Mouse (Mus musculus) midbrain, embryonic 15.5 days (tissue): ENCODE measurements around the gene Uqcrq. TPM values are rescaled to one million over a fixed set of nuclear protein-coding genes. Genes with fewer than 3 reads are reported as not detected.

Experiments
- ATAC-seq: fragments of 200-750 bp; cut with Nextera tagmentation; replicated peaks from 2 replicates; pipeline ENCODE4 v1.8.0; 2017; ENCODE audit warnings: moderate TSS enrichment
- H3K27ac ChIP-seq: fragments of 300-500 bp; sonication (generic); 2 replicates; pipeline ENCODE4 v1.5.1; 2015; ENCODE audit warnings: mild to moderate bottlenecking, inconsistent platforms
- H3K27me3 ChIP-seq: fragments of 300-500 bp; sonication (generic); replicated peaks from 2 replicates; pipeline ENCODE4 v1.6.1; 2015; ENCODE audit warnings: inconsistent platforms
- H3K36me3 ChIP-seq: fragments of 300-500 bp; sonication (generic); replicated peaks from 2 replicates; pipeline ENCODE4 v1.6.1; 2015; ENCODE audit warnings: inconsistent platforms
- H3K4me1 ChIP-seq: fragments of 300-500 bp; sonication (generic); 2 replicates; pipeline ENCODE4 v1.6.1; 2015; ENCODE audit warnings: inconsistent platforms
- H3K4me2 ChIP-seq: fragments of 300-500 bp; sonication (generic); 2 replicates; pipeline ENCODE4 v1.6.1; 2015; ENCODE audit warnings: inconsistent platforms, mild to moderate bottlenecking, moderate library complexity
- H3K4me3 ChIP-seq: fragments of 300-500 bp; sonication (generic); 2 replicates; pipeline ENCODE4 v1.5.1; 2015; ENCODE audit warnings: mild to moderate bottlenecking, inconsistent platforms
- H3K9ac ChIP-seq: fragments of 300-500 bp; sonication (generic); 2 replicates; pipeline ENCODE4 v1.6.1; 2015; ENCODE audit warnings: mild to moderate bottlenecking, inconsistent platforms
- H3K9me3 ChIP-seq: fragments of 300-500 bp; sonication (generic); 2 replicates; pipeline ENCODE4 v1.6.1; 2016; ENCODE audit warnings: inconsistent platforms
- WGBS: fragments of 180-500 bp; shearing (Covaris S2); methylation state at CpG from one replicate; pipeline ENCODE4 v1.1.7; 2015; ENCODE audit warnings: mixed read lengths; 5-methylcytosine and 5-hydroxymethylcytosine counted together
- polyA plus RNA-seq: library from polyadenylated mRNA; unstranded; fragments of >200 nt; fragmentation: Nextera tagmentation; extraction: Ambion mirVana; gene quantifications from 2 replicates; pipeline ENCODE4 v1.2.1, GENCODE M21; 2015

The Uqcrq gene
- 645 and 649 TPM in 2 replicates for polyA plus RNA-seq

DNA sequence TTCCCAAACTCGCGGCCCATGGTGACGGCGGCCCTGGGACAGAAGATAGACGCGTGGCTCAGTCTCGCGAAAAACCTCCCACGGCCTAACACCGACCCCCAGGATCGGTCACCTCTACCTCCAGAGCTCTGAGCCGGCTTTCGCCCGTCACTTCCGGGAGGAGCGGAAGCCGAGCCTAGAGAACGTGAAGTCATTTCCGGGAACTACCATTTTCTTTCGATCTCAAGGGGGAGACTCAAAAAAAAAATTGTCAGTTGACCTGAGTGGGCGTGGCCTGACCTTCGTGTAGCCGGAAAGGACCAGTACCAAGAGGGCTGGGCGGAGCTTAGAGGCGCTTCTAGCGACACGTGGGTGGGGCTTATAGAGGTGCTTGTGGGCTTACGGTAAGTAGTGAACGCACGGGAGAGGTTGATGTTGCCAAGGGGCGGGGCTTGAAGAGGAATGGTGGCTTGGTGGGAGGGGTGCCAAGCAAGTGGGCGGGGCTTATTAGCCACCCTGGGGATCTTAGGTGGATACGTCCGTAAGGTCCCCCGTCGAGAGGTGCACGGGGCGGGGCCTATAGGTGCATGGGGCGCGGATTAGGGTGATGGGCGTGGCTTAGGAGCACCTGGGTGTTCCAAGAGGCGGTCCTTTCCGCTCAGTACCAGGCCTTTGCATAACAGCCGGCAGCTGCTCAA lies at the start of gene Uqcrq, which contains the start of gene Gdf9:
Gene Uqcrq (minus strand): TSS at position 162 of the 677 bp plus-strand sequence.
Gene Gdf9 (plus strand): TSS at position 354 of the 677 bp plus-strand sequence.
- under 1% methylated on average over 44 of the region's 44 CpGs for WGBS
- Histone ChIP-seq H3K27ac (peak within 1 kb of the TSS; percentile 82), H3K36me3 (peaks cover 9% of the 10 kb centered on the region; the same call in 1 of the 2 replicates), H3K4me1 (peaks cover 15% of the 10 kb centered on the region), H3K9me3 (no peaks in the 10 kb centered on the region), H3K27me3 (no peaks in the 10 kb centered on the region), H3K9ac (peak within 1 kb of the TSS; percentile 74), H3K4me2 (peak within 1 kb of the TSS; percentile 77), H3K4me3 (peak within 1 kb of the TSS; percentile 65)
- ATAC-seq: peak; percentile 96

DNA sequence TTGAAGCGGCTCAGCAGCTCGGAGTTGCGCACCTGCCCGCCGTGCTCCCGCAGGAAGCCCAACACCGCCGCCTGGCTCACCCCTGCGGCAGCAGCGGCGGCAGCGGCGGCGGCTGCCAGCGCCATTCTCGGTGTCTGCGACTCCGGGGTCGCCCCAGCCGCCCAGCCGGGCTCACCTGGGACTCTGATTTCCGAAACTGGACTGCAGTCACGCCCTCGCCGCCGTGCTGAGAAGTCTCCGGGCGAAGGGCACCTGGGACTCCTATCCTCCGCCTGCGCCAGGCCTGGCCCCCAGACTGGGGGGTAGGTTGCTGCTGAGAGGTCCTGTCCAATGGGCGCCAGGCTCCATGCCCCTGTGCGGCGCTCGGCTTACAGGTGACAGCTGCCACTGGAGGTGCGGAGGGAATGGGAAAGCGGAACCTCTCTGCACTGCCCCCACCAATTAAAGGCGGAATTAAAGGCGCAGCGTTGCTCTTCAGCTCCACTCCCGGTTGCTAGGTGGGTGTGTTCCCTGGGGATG lies 49.2 kb upstream of the Uqcrq start, which contains the start of the genes Gm9945 and Sowaha:
Gene Gm9945 (plus strand): TSS at position 384 of the 519 bp plus-strand sequence.
Gene Sowaha (minus strand): TSS at position 492 of the 519 bp plus-strand sequence.
- Histone ChIP-seq H3K4me2 (peak within 1 kb of the TSS; percentile 88), H3K27me3 (peaks cover 49% of the 10 kb centered on the region), H3K4me3 (peak within 1 kb of the TSS; percentile 53), H3K9me3 (no peaks in the 10 kb centered on the region), H3K36me3 (no peaks in the 10 kb centered on the region), H3K9ac (peak within 1 kb of the TSS; percentile 41), H3K4me1 (peaks cover 33% of the 10 kb centered on the region), H3K27ac (no peak within 1 kb of the TSS)
- ATAC-seq: peak; percentile 66
- WGBS: 3% methylated on average over 40 of the region's 40 CpGs

DNA sequence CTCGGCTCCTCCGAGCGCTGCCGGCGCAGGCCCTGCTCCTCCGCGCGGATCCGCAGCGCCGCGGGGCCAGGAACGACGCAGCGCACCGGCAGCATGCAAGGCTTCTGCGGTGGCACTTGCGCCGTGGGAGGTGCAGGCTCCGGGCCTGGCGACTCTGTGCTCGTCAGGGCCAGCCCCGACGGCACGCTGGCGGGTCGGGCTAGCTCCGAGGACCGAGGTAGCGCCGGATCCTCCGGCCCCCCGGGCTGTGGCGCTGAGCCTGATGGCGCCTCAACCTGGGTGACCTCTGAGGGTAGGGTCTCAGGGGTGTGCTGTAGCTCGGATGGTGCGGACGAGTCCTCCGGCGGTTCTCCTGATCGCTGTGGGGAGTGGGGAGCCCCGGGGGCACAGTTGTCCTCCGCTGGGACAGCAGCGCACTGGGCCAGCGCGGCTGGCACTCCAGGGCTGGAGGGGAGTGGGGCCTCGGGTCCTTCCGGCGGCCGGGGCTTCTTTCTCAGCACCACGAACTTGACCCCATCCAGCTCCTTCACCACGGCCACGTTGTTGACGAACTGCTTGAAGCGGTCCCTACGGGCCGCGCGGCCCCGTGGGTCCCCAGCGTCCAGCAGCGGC lies 48.6 kb upstream of the Uqcrq start:
- H3K27ac ChIP-seq: no peak overlapping the region
- H3K27me3 ChIP-seq: peaks cover 49% of the 10 kb centered on the region
- H3K4me2 ChIP-seq: peak overlapping the region; percentile 88
- H3K9me3 ChIP-seq: no peaks in the 10 kb centered on the region
- H3K4me1 ChIP-seq: peaks cover 33% of the 10 kb centered on the region
- WGBS: 2% methylated on average over 62 of the region's 62 CpGs
- peak; percentile 17 for ATAC-seq
- peak overlapping the region; percentile 53 for H3K4me3 ChIP-seq
- H3K36me3 ChIP-seq: no peaks in the 10 kb centered on the region
- H3K9ac ChIP-seq: peak overlapping the region; percentile 41

DNA sequence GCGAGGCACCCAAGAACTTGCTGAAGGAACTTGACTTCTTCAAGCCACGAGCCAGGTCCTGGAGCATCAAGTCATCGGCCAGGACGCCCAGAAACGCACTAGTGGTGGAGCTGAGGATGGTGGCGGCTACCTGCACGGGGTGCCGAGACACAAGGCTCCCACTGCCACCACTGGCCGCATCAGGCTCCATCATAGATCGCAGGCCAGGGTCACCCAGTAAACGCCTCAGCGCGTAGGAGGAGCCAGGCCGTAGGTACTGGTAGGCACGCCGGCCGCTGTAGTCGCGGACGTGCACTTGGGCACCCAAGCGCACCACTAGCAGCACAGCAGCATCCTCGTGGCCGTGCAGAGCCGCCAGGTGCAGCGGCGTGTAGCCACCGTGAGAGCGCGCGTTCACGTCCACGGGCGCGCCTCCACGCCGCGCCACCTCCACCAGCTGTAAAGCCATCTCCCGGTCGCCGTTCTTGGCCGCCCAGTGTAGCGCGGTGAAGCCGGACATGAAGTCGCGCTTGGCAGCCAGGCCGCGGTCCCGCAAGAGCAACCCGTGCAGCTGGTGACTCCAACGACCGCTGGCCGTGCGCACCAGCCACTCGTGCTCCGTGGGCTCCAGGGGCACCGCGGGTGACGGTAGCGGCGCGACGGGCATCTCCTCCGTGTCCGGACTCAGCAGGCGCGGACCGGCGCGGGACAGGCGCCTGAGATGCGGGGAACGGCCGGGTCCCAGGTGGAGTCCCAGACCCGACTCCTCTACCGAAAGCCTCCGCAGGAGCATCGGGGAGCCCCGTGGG lies 47.9 kb upstream of the Uqcrq start:
- Histone ChIP-seq H3K4me2 (peak overlapping the region; percentile 88), H3K4me1 (peaks cover 33% of the 10 kb centered on the region), H3K9me3 (no peaks in the 10 kb centered on the region), H3K36me3 (no peaks in the 10 kb centered on the region), H3K9ac (peak overlapping the region; percentile 41; the same call in 1 of the 2 replicates), H3K27me3 (peaks cover 46% of the 10 kb centered on the region), H3K4me3 (peak overlapping the region; percentile 53), H3K27ac (no peak overlapping the region)
- WGBS: 7% methylated on average over 76 of the region's 79 CpGs
- peak; percentile 35; the same call in 1 of the 2 replicates for ATAC-seq

DNA sequence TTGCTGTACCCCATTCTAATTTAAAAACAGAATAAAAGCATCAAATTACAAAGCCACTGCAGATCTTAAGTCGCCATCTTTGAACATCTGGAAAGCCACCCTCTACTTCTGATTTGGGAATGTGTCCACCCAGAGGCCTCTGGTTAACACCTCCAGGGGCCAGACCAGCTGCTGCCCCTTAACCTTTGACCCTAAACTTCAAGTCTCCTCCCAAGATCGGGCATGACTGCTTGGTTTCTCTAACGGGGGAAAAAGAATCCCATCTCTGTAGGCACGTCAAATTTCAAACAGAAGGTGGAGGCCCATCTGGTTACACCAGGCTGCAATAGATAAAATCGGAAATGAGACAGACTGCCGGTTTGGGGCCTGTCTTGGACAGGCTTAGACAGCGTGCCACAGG lies 47.2 kb upstream of the Uqcrq start:
- Histone ChIP-seq H3K9me3 (no peaks in the 10 kb centered on the region), H3K4me2 (no peak overlapping the region), H3K27me3 (peaks cover 42% of the 10 kb centered on the region), H3K4me1 (peaks cover 33% of the 10 kb centered on the region), H3K36me3 (no peaks in the 10 kb centered on the region), H3K27ac (no peak overlapping the region), H3K9ac (no peak overlapping the region), H3K4me3 (no peak overlapping the region)
- 44% methylated on average over 7 of the region's 7 CpGs for WGBS
- no peak for ATAC-seq

DNA sequence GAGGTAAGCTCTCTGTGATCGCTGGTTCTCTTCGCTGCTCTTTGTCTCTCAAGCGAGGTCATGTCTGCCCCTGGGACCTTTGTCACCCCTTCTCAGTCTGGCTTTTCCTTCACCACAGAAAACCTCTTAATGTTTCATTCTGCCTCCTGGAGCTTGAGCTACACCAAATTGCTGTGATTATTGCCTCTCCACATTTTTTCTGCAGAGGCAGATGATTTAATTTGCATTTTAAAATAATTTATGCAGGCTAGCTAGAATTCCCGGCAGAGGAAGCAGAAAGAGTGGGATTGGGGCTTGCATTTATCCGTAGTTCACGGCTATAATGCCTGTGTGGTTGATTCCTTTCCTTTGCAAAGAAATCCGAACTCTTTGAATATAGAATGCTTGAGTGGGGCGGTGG lies 45.0 kb upstream of the Uqcrq start:
- Histone ChIP-seq H3K9ac (no peak overlapping the region; the same call in 1 of the 2 replicates), H3K36me3 (no peaks in the 10 kb centered on the region), H3K4me1 (peaks cover 37% of the 10 kb centered on the region), H3K27ac (peak overlapping the region; percentile 78), H3K9me3 (no peaks in the 10 kb centered on the region), H3K4me3 (peak overlapping the region; percentile 25), H3K27me3 (peaks cover 35% of the 10 kb centered on the region), H3K4me2 (peak overlapping the region; percentile 42)
- 7% methylated on average over 8 of the region's 8 CpGs for WGBS
- no peak for ATAC-seq

DNA sequence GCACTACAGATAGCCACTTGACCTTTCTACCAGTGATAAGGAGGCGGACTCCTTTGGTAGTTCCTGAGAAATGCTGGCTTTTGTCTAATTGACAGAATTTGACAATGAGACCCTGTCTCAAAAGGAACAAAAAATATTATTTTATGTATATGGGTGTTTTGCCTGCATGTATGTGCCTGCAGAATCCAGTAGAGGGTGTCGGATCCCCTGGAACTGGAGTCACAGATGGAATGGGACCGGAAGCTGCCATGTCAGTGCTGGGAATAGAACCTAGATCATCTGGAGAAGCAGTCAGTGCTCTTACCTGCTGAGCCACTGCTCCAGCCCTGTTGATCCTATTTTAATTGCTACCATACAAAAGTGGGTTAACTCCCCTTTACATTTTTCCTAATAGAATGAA lies 42.1 kb upstream of the Uqcrq start:
- Histone ChIP-seq H3K9me3 (no peaks in the 10 kb centered on the region), H3K27me3 (peaks cover 23% of the 10 kb centered on the region), H3K4me3 (no peak overlapping the region), H3K27ac (no peak overlapping the region), H3K4me2 (no peak overlapping the region), H3K4me1 (peaks cover 31% of the 10 kb centered on the region), H3K9ac (no peak overlapping the region), H3K36me3 (no peaks in the 10 kb centered on the region)
- 76% methylated on average over 3 of the region's 3 CpGs for WGBS
- no peak for ATAC-seq

DNA sequence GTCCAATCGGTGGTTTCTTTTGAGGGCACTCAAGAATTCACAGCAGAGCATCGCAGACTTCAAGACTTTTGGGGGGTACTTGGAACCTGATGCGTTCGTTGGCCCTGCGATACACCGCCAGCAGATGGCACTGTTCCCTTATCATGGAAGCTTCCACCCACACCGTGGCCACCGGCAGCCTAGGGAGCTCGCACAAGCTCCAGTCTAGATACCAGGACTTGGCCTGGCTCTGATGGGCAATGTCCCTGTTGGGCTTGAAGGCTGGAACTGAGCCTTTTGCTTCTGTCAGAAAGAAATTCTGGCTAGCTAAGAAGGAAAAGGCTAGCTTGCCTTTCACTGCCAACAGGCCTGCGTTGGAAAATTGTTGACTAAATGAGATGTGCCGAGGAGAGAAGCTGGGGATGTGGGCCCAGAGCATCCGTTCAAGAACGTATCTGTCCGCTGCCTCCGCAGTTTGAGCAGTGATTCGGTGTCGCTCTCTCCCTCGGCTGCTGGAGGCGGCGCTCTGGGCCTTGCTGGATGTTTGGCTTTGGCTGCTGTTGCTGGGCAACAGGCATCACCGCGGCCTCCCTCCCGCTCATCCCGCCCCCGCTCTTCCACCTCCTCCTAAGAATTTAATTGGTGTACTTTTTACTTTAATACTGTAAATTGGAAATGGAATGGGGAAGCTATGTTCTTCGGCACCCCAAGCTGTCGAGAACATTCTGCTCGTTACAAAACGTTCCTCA lies 39.5 kb upstream of the Uqcrq start, which contains the start of gene Gm9837:
Gene Gm9837 (minus strand): TSS at position 512 of the 728 bp plus-strand sequence.
- Histone ChIP-seq H3K27me3 (peaks cover 45% of the 10 kb centered on the region), H3K4me1 (peaks cover 28% of the 10 kb centered on the region), H3K4me2 (peak within 1 kb of the TSS; percentile 54), H3K4me3 (peak within 1 kb of the TSS; percentile 24), H3K27ac (peak within 1 kb of the TSS; percentile 61), H3K9ac (no peak within 1 kb of the TSS; the same call in 1 of the 2 replicates), H3K36me3 (no peaks in the 10 kb centered on the region), H3K9me3 (no peaks in the 10 kb centered on the region)
- 1% methylated on average over 29 of the region's 29 CpGs for WGBS
- peak; percentile 77 for ATAC-seq

DNA sequence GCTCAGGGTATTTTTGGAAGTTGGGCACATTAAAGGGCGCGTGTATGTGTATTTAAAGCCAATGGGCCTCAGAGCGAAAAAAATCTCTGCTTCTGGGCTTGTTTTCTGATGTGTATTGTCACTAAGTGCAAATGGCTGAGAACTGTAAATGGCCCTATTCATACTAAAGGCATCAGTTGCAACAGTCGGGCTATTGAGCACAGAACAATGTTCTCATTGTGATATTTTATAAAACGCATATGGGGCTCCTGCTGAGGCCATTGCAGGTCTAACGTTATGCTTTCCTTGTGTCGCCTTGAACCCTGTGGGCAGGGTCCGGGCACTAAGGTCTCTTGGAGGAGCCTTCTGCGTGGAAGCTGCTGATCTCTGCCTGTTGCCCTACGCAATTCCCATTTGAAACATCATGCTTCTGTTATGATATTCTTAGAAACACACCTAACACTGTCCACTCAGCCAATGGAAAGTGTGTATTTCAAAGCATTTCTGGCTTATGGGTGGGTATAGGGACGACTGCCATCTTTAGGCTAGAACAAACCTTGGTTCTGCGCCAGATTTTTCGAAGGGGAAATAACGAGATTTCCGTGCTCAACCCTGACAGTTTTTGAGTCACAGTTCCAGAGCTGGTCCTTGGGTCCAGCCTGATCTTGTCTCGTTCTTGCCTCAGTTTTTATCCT lies 38.8 kb upstream of the Uqcrq start:
- Histone ChIP-seq H3K9me3 (peaks cover 2% of the 10 kb centered on the region; the same call in 1 of the 2 replicates), H3K27me3 (peaks cover 52% of the 10 kb centered on the region), H3K4me3 (no peak overlapping the region), H3K4me2 (peak overlapping the region; percentile 54), H3K4me1 (peaks cover 28% of the 10 kb centered on the region), H3K27ac (no peak overlapping the region), H3K36me3 (no peaks in the 10 kb centered on the region), H3K9ac (no peak overlapping the region)
- no peak for ATAC-seq
- 32% methylated on average over 16 of the region's 16 CpGs for WGBS

DNA sequence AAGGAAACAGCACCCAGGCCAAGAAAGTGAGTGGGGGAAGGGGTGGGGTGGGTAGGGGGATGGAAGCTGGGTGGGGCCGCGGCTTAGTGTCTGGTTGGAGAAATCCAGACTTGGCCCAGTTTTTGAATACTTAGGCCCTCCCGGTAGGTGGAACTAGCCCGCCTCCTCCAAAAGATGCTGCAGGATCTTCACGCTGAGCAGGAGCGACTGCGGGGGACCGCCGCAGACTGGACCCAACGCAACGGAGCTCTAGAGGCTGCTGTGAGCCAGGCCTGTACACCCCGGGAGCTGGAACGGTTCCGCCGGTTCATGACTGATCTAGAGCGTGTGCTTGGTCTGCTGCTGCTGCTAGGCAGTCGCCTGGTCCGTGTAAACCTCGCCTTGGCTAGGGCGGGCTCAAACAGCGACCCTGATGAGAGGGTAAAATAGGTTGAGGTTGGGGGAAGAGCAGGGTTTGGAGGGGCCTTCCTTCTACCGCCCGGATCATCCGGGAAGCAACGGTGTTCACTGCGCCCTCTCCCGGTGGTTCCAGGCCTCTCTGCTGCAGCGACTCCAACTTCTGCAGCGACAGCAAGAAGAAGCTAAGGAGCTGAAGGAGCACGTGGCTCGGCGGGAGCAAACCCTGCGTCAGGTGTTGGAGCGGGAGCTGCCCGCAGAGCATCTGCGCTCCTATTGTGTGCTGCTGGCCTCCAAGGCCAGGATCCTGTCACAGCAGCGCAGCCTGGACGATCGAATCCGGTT lies 35.8 kb upstream of the Uqcrq start:
- peaks cover 80% of the 10 kb centered on the region for H3K27me3 ChIP-seq
- peak overlapping the region; percentile 30 for H3K4me3 ChIP-seq
- ATAC-seq: peak; percentile 40
- H3K9me3 ChIP-seq: peaks cover 3% of the 10 kb centered on the region; the same call in 1 of the 2 replicates
- no peaks in the 10 kb centered on the region for H3K36me3 ChIP-seq
- peak overlapping the region; percentile 24; the same call in 1 of the 2 replicates for H3K9ac ChIP-seq
- no peak overlapping the region for H3K27ac ChIP-seq
- H3K4me1 ChIP-seq: peaks cover 39% of the 10 kb centered on the region
- H3K4me2 ChIP-seq: peak overlapping the region; percentile 52
- 5% methylated on average over 40 of the region's 40 CpGs for WGBS
